Mouse (Mus musculus): Measurements from ENCODE around the gene Rnf121.
"Not testable (repeated sequence)": the region's sequence is repeated elsewhere in the genome, so short reads cannot be mapped to it uniquely, and the experiment has no call there.

The Rnf121 gene

DNA sequence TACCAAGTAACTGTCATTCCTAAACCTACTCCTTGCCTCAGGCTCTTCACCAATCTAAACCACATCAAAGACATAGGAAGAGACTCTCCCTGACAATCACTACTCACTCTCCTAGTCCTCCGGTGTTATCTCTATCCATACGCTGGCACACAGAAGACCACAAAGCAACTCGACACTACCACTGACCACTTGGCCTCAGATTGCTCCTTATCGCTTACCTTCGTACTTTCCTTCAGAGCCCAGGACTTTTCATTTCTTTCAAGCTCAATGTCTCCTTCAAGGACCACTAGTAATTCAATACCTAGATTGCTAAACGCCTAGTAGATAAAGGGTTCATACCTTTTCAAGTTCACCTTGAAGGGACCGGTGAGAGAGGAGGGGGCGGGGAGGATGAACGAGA is 1.4 kb downstream of the Rnf121 start:
- DNase-seq, result no peak

DNA sequence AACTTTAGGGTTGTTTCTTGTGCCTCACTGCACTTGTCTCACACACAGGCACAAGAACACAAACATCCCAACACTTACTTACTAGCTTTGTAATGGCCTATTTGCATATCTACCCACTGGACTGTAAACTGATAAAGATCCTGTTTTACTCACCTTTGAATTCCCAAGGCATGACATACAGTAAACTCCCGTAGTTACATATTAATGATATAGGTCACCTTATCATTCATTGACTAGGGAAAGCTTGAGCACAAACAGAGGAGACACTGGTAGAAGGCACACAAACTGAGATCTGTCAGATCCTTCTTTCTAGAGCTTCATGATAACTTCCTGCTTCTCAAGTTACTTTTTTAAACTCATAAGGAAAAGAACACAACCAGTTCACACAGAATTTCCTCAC is 3.1 kb downstream of the Rnf121 start:
- no peak for DNase-seq

DNA sequence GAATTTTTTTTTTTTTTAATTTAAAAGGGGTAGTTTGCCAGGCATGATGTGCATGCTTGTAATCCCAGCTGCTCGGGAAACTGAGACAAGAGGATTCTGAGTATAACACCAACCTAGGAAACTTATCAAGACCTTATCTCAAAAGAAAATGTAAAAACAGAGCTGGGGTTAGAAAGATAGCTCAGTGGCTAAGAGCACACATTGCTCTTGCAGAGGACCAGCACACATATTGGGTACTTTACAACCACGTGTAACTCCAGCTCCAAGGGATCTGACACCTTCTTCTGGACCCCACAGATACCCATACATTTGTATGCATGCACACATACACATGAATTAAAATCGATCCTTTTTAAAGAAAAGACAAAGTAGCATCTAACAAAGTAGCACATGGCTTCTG is 3.9 kb downstream of the Rnf121 start:
- no peak for DNase-seq

DNA sequence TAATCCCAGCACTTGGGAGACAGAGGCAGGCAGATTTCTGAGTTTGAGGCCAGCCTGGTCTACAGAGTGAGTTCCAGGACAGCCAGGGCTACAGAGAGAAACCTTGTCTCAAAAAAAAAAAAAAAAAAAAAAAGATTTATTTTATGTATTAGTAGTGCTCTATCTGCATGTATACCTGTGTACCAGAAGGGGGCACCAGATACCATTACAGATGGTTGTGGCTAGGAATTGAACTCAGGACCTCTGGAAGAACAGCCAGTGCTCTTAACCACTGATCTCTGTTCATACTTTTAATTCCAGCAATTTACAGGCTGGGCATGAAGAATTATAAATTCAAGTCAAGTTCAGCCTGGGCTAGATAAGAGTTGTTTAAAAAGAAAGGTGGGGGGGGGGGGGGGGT is 16.7 kb downstream of the Rnf121 start:
- not testable (repeated sequence) for DNase-seq

DNA sequence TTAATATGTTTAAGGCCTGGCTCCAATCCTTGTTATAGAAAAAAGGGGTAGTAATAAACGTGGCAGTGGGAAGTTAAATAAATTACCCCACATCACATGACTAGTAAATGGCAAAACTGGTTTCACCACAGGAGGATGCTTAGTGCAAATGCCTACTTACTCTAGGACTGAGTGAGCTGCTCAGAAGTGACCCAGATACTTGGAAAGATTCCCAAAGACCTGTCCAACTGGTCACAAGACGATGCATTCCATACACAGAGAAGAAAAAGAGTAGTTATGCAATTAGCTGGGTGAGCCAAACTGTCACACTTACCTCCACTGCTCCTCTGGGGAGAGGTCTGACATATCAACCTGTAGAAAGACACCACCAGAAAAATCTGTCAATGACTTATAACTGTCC is 23.0 kb downstream of the Rnf121 start:
- no peak for DNase-seq

DNA sequence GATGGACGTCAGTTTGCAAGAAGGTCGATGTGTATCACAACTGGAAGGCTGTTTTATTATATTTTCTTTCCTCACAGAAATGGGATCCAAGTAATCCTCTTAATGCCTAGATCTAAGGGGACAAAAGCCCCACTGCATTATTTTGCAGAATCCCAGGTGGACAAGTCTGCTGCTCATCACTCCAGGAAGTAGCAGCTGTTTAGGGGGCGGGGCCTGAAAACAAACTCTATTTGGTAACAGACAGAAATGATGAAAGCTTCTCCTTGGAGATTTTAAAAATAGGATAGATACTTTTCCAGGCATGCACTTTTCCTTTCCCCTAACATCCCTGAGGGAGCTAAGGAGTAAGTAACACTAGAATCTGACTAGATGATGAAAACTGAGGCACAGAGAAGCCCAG is 28.0 kb downstream of the Rnf121 start:
- DNase-seq, result no peak

DNA sequence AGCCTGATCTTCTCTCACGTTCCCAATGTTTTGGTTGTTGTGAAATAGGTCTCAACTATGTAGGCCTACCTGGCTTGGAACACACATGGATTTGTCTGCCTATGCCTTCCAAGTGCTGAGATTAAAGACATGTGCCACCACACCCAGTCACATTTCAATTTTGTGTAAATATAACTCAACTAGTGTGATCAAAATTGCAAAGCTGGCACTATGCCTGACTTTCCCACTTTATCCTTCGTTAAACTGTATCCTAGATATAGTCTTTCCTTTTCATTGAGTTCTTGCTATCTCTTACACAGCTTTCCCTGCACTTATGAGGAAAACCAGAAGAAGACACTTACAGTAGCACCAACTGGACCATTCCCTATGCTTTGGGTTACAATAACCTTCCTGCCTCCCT is 29.7 kb downstream of the Rnf121 start:
- no peak for DNase-seq

DNA sequence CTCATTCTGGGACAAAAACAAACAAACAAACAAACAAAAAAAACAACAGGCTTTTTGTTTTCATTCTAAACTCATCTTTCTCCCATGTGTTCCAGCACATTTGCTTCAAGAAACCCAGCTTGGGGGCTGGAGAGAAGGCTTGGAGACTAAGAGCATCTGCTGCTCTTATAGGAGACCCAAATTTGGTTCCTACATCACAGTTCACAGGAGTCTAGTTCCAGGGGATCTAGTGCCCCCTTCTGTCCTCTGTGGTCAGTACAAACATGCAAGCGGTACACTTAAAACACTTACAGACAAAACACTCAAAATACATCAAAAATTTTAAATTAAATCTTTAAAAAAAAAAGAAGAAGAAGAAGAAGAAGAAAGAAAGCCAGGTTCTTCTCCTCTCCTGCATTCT is 30.4 kb downstream of the Rnf121 start:
- no peak for DNase-seq

DNA sequence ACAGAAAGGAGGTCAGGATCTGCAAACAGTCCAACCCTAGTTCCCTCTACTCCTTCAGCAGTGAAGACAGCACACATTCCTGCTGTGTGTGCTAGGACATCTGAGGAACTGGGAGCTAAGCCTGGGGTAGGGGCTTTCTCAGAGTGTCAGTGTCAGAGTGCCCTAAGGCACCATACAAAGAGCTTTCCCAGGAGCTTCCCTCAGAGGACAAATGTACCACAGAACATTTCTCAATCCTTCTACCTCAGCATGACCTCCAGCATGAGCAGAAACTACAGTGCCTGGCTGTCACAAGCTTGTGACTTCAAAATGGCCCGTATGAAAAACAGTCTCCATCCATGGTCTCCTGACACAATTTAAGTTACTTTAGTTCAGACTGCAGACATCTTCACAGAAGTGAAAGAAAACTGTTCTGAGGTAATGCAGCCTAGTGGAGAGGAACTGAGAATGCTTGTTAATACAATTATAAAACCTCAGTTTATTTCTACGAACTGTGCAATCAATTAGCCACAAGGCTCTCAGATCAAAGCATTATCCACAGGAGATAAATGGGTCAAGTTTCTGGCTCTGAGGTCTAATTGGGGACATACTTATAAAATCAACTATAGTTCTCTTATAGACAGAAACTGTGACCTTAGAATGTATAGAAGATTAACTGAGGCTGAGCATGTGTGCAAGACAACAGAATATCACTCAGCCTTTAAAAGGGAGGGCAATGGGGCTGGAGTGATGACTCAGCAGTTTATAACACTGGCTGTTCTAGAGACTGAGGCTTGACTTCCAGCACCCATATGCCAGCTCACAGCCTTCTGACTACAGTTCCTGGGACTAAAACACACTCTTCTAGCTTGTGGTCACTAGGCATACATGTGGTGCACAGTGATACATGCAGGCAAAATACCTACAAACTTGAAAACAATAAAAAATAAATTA is 39.8 kb downstream of the Rnf121 start:
- DNase-seq, result no peak

DNA sequence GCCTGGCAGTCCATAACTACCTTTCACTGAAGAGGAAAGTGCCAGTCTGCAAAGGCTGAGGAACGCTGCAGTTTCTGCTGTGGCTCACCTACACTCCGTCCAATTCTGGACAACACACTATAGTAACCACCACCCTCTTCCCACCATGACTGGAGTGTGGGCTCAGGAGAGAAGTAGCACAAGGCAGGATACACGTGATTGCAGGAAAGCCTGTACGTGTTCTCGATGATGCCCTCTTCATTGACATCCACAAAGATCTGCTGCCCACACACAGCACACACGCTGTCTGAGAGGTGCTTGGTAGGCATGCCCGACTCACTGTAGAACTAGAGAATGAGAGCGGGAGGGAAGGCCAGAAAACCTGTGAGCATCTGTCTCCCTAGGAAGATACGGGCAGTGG is 41.4 kb downstream of the Rnf121 start:
- no peak for DNase-seq

DNA sequence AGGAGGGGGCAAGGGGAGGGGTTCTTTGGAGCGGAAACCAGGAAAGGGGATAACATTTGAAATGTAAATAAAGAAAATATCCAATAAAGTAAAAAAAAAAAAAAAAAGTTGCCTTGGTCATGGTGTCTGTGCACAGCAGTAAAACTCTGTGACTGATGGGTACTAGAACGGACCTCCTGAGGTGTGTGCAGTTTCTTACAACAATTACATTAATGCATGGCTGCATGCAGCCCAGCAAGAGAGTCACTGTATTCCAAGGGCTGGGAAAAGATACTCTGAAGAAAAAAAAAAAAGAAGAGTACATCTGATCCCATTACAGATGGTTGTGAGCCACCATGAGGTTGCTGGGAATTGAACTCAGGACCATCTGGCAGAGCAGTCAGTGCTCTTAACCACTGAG is 44.3 kb downstream of the Rnf121 start:
- not testable (repeated sequence) for DNase-seq

DNA sequence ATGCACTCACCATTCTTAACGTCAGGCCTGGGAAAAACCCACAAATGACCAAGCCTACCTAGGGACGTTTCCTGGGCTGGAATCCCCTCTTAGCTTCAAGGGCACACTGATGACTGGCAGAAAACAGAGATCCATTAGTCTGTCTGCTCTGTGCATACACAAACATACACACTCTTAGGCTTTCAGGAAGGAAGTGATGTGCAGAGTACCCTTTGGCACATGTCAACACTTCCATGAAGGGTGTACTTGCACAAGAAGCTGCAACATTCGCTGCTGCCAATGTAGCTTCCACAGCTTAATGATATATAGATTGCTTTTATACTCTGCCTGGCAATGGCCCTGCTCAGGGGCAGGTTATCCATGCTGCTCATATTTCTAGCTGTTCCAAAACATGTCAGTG is 45.9 kb downstream of the Rnf121 start:
- DNase-seq, result no peak

DNA sequence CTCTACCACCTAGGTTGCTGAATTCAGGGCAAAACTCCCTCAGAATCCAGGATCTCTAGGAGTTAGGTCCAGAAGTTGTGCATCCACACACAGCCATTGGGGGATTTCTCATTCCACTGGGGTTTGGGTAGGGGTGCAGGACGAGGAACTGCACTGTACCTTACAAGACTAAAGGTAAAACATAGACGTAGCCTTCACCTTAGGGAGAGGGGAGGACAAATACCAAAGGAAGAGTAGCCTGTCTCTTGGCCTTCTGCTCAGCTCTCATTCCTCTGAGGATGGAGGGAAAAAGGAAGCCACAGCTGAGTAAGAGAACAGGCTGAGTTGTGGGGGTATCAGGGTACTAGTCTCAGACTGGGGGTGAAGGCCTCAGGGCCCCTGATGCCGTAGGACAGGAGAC is 46.7 kb downstream of the Rnf121 start, which contains the start of gene Il18bp:
Gene Il18bp (minus strand): TSS at position 101 of the 400 bp plus-strand sequence.
- DNase-seq, result no peak

DNA sequence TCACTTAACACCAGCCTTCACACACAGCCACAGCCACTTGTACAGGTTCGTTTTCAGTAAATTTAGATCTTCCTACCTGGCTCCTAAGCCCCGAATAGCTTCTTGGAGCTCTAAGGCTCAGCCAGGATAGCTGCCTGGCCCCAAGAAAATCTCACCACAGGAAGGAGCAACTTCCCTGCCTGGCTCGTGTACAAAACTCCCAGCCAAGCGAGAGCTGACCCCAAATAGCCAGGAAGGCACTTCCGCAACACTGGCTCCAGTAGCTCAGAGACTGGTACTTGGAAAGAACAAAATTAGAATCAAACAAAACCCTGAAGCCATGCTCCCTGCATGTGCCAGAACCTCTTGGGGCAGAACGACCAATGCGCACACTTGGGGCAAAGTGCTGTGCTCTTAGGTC is 47.2 kb downstream of the Rnf121 start:
- peak; percentile 54 for DNase-seq

DNA sequence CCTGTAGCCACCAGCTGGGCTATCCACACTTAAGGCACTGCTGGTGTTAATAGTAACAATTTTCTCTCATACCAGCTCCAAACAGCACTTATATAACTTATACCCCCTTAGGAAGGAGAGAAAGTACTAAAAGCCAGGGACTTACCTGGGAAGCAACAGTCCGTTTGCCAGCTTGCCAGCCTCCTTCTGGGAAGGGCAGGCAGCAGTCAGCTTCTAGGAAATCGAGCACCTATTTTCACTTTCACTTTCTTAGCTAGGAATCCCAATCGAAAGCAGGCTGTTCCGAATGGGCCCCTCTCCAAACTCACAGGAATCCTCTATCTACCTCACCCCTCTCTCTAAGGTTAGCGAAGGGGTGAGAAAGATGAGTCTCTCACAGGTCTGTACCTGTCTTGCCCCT is 47.8 kb downstream of the Rnf121 start:
- DNase-seq, result peak; percentile 45

DNA sequence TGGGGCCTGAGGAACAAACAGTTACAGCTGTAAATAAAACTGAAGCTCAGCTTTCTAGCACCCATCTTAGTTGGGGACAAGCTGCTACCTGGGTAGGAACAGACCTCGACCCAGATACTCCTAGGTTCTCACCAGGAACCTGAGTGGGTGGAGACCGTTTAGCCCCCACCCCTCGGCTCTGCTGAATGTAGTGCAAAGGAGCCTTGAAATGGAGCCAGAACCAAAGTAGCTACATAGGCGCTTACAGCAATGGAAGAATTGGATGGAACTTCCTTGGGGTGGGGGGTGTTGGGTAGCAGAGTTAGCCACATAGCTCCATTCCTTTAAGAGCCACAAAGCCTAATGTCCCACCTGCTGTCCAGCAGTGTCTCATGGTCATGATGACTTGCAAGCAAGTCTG is 48.3 kb downstream of the Rnf121 start:
- DNase-seq, result no peak

DNA sequence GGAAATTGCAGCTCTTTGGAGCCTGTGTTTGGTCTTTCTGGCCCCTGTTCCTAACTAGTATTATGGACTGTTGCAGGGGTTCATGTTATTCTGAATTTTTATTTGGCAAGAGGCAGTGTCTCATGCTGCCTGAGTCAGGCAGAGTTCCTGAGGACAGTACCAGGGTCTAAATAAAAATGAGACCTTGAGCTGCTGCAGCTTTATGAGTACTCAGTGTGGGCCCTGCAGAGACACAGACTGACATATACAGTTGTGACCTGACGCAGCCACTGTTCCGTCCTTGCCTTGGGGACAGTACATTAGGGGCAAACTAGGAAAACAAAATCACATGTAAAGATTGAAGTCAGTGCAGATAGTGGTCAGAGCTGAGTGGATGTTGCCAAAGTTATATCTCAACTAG is 50.3 kb downstream of the Rnf121 start:
- DNase-seq, result no peak

DNA sequence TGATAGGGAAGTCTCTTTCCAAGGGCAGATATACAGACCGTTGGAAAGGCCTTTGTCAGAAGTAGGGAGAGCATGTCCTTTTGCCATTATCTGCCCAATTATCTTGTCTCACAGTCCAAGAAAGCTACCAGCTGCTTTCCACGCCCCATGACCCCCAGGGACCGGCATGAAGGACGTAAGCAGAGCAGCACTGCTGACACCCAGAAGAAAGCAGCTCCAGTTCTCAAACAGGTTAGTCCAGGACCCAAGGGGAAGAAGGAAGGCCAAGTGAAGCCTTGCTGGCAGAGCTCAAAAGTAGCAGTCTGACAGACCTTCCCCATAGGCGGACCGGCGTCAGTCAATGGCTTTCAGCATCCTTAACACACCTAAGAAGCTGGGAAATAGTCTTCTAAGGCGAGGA is 51.9 kb downstream of the Rnf121 start:
- no peak for DNase-seq

DNA sequence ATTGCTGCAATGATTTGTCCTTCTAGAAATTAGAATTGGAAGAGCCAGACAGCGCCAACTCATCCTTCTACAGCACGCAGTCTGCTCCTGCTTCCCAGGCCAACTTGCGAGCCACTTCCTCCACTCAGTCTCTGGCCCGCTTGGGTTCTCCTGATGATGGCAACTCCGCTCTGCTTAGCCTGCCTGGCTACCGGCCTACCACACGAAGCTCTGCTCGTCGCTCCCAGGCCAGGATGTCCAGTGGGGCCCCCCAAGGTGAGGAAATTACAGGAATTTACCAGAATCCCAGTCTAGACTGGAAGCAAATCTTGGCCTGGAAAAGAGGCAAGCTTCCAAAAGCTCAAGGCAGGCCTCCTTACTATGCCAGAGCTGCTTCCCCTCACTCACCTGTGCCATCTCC is 53.4 kb downstream of the Rnf121 start:
- DNase-seq, result no peak

DNA sequence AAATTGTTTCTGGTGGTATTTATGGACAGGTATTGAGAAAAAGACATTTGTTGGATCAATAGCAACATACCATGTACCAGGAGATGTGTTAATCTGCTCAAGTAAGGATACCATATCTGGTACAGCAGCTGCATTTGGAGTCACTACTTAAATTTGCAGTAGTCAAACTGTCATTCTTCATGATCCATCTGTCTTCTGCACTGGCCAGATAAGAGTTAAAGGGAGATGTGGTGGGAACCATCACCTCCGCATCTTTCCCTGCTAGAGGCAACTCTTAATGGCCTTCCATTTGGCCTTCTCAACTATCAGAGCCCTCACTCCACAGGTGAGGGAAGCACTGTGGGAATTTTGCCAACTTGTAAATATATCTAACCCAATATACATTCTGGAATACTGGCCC is 58.7 kb downstream of the Rnf121 start:
- DNase-seq, result no peak

DNA sequence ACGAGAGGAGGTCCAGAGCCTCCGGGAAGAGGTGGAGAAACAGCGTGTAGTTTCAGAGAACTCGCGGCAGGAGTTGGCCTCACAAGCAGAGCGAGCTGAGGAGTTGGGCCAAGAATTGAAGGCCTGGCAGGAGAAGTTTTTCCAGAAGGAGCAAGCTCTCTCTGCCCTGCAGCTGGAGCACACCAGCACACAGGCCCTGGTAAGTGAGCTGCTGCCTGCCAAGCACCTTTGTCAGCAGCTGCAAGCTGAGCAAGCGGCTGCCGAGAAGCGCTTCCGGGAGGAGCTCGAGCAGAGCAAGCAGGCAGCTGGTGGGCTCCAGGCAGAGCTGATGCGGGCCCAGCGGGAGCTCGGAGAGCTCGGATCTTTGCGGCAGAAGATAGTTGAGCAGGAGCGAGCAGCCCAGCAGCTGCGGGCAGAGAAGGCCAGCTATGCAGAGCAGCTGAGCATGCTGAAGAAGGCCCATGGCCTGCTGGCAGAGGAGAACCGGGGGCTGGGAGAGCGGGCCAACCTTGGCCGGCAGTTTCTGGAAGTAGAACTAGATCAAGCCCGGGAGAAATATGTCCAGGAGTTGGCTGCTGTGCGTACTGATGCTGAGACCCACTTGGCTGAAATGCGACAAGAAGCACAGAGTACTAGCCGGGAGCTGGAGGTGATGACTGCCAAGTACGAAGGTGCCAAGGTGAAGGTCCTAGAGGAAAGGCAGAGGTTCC is 64.2 kb downstream of the Rnf121 start:
- no peak for DNase-seq

DNA sequence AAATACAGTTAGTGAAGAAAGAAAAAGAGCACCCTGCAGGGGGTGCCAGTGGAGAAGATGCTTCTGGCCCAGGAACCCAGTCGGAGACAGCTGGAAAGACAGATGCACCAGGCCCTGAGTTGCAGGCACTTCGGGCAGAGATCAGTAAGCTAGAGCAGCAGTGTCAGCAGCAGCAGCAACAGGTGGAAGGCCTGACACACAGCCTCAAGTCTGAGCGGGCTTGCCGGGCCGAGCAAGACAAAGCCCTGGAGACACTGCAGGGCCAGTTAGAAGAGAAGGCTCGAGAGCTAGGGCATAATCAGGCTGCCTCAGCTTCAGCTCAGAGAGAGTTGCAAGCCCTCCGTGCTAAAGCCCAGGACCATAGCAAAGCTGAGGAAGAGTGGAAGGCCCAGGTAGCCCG is 65.0 kb downstream of the Rnf121 start:
- no peak for DNase-seq

DNA sequence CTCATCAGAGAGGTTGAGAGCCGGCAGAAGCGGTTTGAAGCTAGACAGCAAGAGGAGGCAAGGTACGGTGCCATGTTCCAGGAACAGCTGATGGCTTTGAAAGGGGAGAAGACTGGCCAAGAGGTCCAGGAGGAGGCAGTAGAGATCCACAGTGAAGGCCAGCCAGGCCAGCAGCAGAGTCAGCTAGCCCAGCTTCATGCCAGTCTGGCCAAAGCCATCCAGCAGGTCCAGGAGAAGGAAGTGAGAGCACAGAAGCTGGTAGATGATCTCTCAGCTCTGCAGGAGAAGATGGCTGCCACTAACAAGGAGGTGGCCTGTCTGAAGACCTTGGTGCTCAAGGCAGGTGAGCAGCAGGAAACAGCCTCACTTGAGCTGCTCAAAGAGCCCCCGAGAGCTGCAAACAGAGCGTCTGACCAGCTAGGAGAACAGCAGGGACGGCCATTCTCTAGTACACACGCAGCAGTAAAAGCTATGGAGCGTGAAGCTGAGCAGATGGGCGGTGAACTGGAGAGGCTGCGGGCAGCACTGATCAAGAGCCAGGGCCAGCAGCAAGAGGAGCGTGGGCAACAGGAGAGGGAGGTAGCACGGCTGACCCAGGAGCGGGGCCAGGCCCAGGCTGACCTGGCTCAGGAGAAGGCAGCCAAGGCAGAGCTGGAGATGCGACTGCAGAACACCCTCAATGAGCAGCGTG is 65.7 kb downstream of the Rnf121 start:
- DNase-seq, result peak; percentile 38

Data from kidney, adult 18-20 months (tissue).